Mouse (Mus musculus): ENCODE measurements around the gene Ptch1. TPM values are rescaled to one million over a fixed set of nuclear protein-coding genes. Genes with fewer than 3 reads are reported as not detected.

Gene Ptch1
- polyA plus RNA-seq, 1 experiment from 2014 or later: 22.6 TPM

Other genes starting within 250 kb of the Ptch1 start
- gene Fancc, start 76.3 kb downstream of the Ptch1 start, polyA plus RNA-seq (2016; fragmentation: Nextera tagmentation; extraction: Ambion mirVana): 22.7 and 24.0 TPM in 2 replicates
- gene Ercc6l2, start 241.6 kb upstream of the Ptch1 start, polyA plus RNA-seq (2016; fragmentation: Nextera tagmentation; extraction: Ambion mirVana): 18.1 and 19.4 TPM in 2 replicates